Mouse (Mus musculus) intestine, embryonic 16.5 days (tissue): ENCODE data around the gene Rtel1. TPM values are rescaled to one million over a fixed set of nuclear protein-coding genes. Genes with fewer than 3 reads are reported as not detected.
"Not testable (repeated sequence)": the region's sequence is repeated elsewhere in the genome, so short reads cannot be mapped to it uniquely, and the experiment has no call there.

Experiments
- ATAC-seq: fragments of 200-750 bp; cut with Nextera tagmentation; 2 replicates; pipeline ENCODE4 v1.8.0; 2017; ENCODE audit warnings: moderate TSS enrichment, moderate library complexity
- H3K27ac ChIP-seq: fragments of 300-500 bp; sonication (generic); 2 replicates; pipeline ENCODE4 v1.5.1; 2014; ENCODE audit warnings: mild to moderate bottlenecking, low read length
- H3K27me3 ChIP-seq: fragments of 300-500 bp; sonication (generic); replicated peaks from 2 replicates; pipeline ENCODE4 v1.6.1; 2014; ENCODE audit warnings: low read length, control low read depth, mixed read lengths; ENCODE audit not compliant: control insufficient read depth, insufficient read depth
- H3K36me3 ChIP-seq: fragments of 300-500 bp; sonication (generic); 2 replicates; pipeline ENCODE4 v1.6.1; 2014; ENCODE audit warnings: low read length, control low read depth; ENCODE audit not compliant: control insufficient read depth, insufficient read depth
- H3K4me1 ChIP-seq: fragments of 300-500 bp; sonication (generic); 2 replicates; pipeline ENCODE4 v1.6.1; 2014; ENCODE audit warnings: low read length, control low read depth, mixed read lengths; ENCODE audit not compliant: control insufficient read depth, insufficient read depth
- H3K4me2 ChIP-seq: fragments of 300-500 bp; sonication (generic); 2 replicates; pipeline ENCODE4 v1.6.1; 2014; ENCODE audit warnings: low read depth, low read length, control low read depth
- H3K4me3 ChIP-seq: fragments of 300-500 bp; sonication (generic); 2 replicates; pipeline ENCODE4 v1.5.1; 2014; ENCODE audit warnings: mild to moderate bottlenecking, low read length
- H3K9ac ChIP-seq: fragments of 300-500 bp; sonication (generic); 2 replicates; pipeline ENCODE4 v1.6.1; 2014; ENCODE audit warnings: low read depth, low read length
- H3K9me3 ChIP-seq: fragments of 300-500 bp; sonication (generic); 2 replicates; pipeline ENCODE4 v1.6.1; 2016; ENCODE audit warnings: low read length, control low read depth; ENCODE audit not compliant: control insufficient read depth
- WGBS: fragments of 180-500 bp; shearing (Covaris S2); extraction: QIAGEN DNeasy Blood & Tissue Kit; methylation state at CpG from one replicate; pipeline ENCODE4 v1.1.7; 2014; 5-methylcytosine and 5-hydroxymethylcytosine counted together
- polyA plus RNA-seq: library from polyadenylated mRNA; unstranded; fragments of >200 nt; fragmentation: Nextera tagmentation; extraction: Ambion mirVana; gene quantifications from 2 replicates; pipeline ENCODE4 v1.2.1, GENCODE M21; 2015

The Rtel1 gene
- polyA plus RNA-seq, 1 experiment from 2014 or later, result 31.0 TPM

DNA sequence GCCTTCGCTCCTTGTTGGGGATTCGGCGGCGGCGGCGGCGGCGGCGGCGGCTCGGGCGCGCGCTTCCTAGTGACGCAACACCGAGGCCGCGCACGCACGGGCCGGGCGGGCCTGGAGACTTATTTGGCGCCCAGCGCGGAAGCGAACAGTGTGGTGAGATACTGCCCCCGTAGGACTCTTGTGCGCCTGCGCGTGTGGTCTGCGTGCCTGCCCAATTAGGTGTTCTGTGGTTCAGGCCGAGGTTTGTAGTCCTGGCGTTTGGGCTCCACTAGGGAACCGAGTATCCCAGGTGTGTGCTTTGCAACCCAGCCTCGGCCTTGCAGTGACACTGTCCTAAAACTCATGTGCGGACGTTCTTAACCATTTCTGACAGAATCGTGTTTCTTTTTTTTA is 31.6 kb upstream of the Rtel1 start, which contains the start of gene Gmeb2:
Gene Gmeb2, minus strand, starts transcription at position 78 of the 393 bp plus-strand sequence.
- peak within 1 kb of the TSS; percentile 92 for H3K9ac ChIP-seq
- WGBS, result under 1% methylated on average over 30 of the region's 38 CpGs
- H3K27me3 ChIP-seq, H3K36me3 ChIP-seq, H3K9me3 ChIP-seq: not testable (repeated sequence)
- H3K4me2 ChIP-seq, result peak within 1 kb of the TSS; percentile 69
- peak within 1 kb of the TSS; percentile 96 for H3K27ac ChIP-seq
- peak within 1 kb of the TSS; percentile 67 for H3K4me3 ChIP-seq
- peak; percentile 98 for ATAC-seq
- peaks cover 14% of the 10 kb centered on the region for H3K4me1 ChIP-seq

DNA sequence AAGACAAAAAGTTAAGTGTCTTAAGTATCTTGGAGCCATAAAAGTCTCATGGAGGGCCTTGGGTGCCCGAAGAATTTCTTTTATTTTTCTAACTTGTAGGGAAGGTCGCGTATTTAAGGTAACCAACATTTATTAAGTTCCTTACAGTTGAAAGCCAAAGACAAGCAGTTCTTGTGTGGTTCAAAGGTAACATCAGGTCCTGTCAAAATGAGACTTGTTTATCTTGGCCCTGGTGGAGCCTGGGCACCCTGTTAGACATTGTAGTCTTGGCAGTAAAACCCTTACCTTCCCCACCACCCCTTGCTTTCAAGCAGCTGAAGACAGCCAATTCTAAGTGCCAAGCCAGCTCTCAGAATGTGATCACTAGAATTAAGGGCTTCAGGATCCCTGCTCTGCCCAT is 30.8 kb upstream of the Rtel1 start:
- no peaks in the 10 kb centered on the region for H3K27me3 ChIP-seq
- peak overlapping the region; percentile 69 for H3K4me2 ChIP-seq
- WGBS, result 65% methylated on average over 3 of the region's 3 CpGs
- peaks cover 2% of the 10 kb centered on the region; the same call in 1 of the 2 replicates for H3K36me3 ChIP-seq
- H3K27ac ChIP-seq, result no peak overlapping the region
- ATAC-seq, result no peak
- peaks cover 14% of the 10 kb centered on the region for H3K4me1 ChIP-seq
- H3K9me3 ChIP-seq, result no peaks in the 10 kb centered on the region
- H3K4me3 ChIP-seq, result peak overlapping the region; percentile 67
- peak overlapping the region; percentile 68 for H3K9ac ChIP-seq

GRCm38 (mm10) chr2:181290937-181291336 is 28.6 kb upstream of the Rtel1 start:
- Histone ChIP-seq H3K4me2 (no peak overlapping the region), H3K36me3 (no peaks in the 10 kb centered on the region), H3K27me3 (no peaks in the 10 kb centered on the region), H3K27ac (no peak overlapping the region), H3K4me1 (peaks cover 14% of the 10 kb centered on the region), H3K4me3 (no peak overlapping the region), H3K9me3 (no peaks in the 10 kb centered on the region), H3K9ac (no peak overlapping the region)
- WGBS, result 75% methylated on average over 1 of the region's 1 CpGs
- no peak for ATAC-seq

DNA sequence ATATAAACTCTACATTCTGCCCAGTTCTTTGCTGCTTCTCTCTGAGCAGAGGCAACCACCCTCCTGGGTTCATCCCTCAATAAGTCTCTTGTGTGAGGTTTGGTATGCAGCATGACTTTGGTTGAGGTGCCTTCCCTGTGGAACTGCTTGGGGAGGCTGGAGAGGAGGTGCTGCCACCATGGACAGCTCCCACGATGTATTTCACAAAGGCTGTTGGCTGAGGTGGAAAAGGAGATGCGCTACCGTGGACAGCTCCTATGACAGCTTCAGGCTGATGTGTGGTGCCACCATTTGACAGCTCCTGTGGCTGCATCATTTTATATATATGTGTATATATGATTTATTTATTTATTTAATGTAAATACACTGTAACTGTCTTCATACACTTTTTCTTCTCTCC is 17.5 kb upstream of the Rtel1 start:
- Histone ChIP-seq H3K36me3 (peaks cover 6% of the 10 kb centered on the region), H3K27ac (no peak overlapping the region), H3K9ac (no peak overlapping the region), H3K4me3 (no peak overlapping the region), H3K4me2 (no peak overlapping the region), H3K9me3 (peaks cover 6% of the 10 kb centered on the region; the same call in 1 of the 2 replicates), H3K27me3 (peaks cover 11% of the 10 kb centered on the region), H3K4me1 (no peaks in the 10 kb centered on the region)
- ATAC-seq, result no peak
- 32% methylated on average over 3 of the region's 3 CpGs for whole genome bisulfite sequencing

DNA sequence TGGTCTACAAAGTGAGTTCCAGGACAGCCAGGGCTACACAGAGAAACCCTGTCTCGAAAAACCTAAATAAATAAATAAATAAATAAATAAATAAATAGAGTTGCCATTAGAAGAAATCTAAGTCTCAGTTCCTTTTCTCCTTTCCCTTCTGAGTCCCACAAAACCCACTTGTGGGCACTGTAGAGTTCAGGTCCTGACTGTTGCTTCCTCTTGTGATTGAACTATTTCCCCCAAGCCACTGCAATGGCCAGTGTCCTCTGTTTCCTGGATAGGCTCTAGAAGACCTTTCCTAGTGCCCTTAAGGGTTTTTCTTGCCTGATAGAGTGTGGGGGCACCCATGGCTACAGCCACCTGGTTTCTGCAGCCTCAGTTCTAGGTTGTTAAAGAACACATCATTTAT is 14.6 kb upstream of the Rtel1 start:
- Histone ChIP-seq H3K27ac (no peak overlapping the region), H3K9ac (no peak overlapping the region), H3K27me3 (peaks cover 15% of the 10 kb centered on the region), H3K9me3 (peaks cover 6% of the 10 kb centered on the region; the same call in 1 of the 2 replicates), H3K4me1 (no peaks in the 10 kb centered on the region), H3K4me3 (no peak overlapping the region), H3K36me3 (peaks cover 6% of the 10 kb centered on the region), H3K4me2 (no peak overlapping the region)
- ATAC-seq, result no peak
- WGBS, result 91% methylated on average over 1 of the region's 1 CpGs

DNA sequence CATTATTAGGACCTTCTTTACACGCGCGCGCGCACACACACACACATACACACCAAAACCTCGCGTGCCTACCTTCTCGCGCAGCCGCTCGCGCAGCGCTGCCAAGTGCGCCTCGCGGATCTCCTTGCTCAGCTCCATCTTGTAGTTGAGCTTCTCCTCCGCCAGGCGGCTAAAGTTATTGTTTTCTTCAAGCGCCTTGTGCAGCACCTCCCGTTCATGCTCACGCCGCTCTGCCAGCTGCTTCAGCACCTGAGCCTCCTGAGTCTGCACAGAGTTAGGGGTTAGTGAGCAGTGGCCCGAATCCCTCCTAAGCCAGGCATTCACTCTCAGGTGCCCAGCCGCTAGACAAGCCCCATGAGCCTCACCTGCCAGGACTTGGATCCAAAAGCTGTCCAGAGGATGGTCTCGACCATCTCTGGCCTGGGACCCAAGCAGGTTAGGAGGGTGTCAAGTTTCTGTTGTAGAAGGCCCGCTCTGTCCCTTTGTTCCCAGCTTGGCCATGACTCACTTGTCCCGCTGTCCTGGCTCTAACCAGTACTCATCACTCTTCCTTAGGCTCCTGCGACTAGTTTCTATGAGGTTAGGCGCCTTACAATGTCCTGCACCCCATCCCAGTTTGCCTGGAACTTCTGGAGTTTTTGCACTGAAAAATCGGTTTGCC is 12.3 kb upstream of the Rtel1 start:
- Histone ChIP-seq H3K9me3 (no peaks in the 10 kb centered on the region), H3K36me3 (no peaks in the 10 kb centered on the region), H3K27me3 (peaks cover 18% of the 10 kb centered on the region), H3K4me1 (no peaks in the 10 kb centered on the region), H3K9ac (no peak overlapping the region), H3K4me2 (no peak overlapping the region), H3K27ac (no peak overlapping the region), H3K4me3 (no peak overlapping the region)
- 10% methylated on average over 30 of the region's 30 CpGs for WGBS
- no peak for ATAC-seq

DNA sequence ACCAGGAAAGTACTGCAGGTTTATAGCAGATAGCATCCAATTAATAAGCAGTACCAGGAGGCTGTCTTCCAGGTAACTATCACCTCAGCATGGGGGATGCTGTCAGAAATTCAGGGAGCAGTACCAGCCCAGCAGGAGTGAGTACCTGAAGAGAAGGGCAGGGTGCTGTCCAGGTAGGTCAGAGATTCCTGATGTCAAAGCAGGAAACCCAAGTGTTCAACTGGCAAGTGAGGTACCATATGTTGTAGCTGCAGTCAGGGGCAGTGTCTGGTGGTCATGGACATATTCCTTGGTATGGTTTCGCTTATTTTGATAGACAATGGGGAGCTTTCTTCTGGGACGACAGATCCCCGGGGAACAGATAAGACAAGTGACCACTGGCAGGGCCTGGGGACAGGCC is 7.1 kb upstream of the Rtel1 start:
- Histone ChIP-seq H3K27me3 (peaks cover 31% of the 10 kb centered on the region), H3K4me2 (no peak overlapping the region), H3K36me3 (no peaks in the 10 kb centered on the region), H3K27ac (no peak overlapping the region), H3K4me3 (no peak overlapping the region), H3K9ac (no peak overlapping the region), H3K4me1 (0 out of 2 replicates have a peak, but pooled peaks cover 5% of the 10 kb centered on the region), H3K9me3 (no peaks in the 10 kb centered on the region)
- ATAC-seq, result no peak
- 66% methylated on average over 3 of the region's 3 CpGs for WGBS

GRCm38 (mm10) chr2:181313006-181313343 is 6.6 kb upstream of the Rtel1 start:
- peaks cover 31% of the 10 kb centered on the region for H3K27me3 ChIP-seq
- 0 out of 2 replicates have a peak, but pooled peaks cover 5% of the 10 kb centered on the region for H3K4me1 ChIP-seq
- WGBS, result 6% methylated on average over 5 of the region's 5 CpGs
- H3K4me2 ChIP-seq, result no peak overlapping the region
- no peaks in the 10 kb centered on the region for H3K9me3 ChIP-seq
- H3K9ac ChIP-seq, result no peak overlapping the region
- H3K27ac ChIP-seq, result no peak overlapping the region
- no peaks in the 10 kb centered on the region for H3K36me3 ChIP-seq
- ATAC-seq, result no peak
- peak overlapping the region; percentile 21; the same call in 1 of the 2 replicates for H3K4me3 ChIP-seq

- Histone ChIP-seq H3K27me3 (peaks cover 31% of the 10 kb centered on the region), H3K4me2 (peak overlapping the region; percentile 14; the same call in 1 of the 2 replicates), H3K4me1 (0 out of 2 replicates have a peak, but pooled peaks cover 5% of the 10 kb centered on the region), H3K27ac (no peak overlapping the region), H3K36me3 (no peaks in the 10 kb centered on the region), H3K4me3 (peak overlapping the region; percentile 21), H3K9me3 (no peaks in the 10 kb centered on the region), H3K9ac (0 out of 2 replicates have a peak overlapping the region, but pooled peaks have one; percentile 1)
- WGBS, result 6% methylated on average over 35 of the region's 35 CpGs
- ATAC-seq, result no peak; the same call in none of the 2 replicates
Observed at GRCm38 (mm10) chr2:181313344-181314079, 6.0 kb upstream of the Rtel1 start.
